8 mouse cellular contexts compared by ENCODE assay signal in genomic region chr13:95222569-95223426, GRCm38 (mm10). TPM values are rescaled to one million over a fixed set of nuclear protein-coding genes. Genes with fewer than 3 reads are reported as not detected.
DNase-seq lines count a peak whose midpoint lies in the region; ATAC-seq and TF ChIP-seq lines count a peak whose summit lies in the region.

No protein-coding gene starts in this region.

- ATAC-seq in forebrain, embryonic 11.5 days (replicated peaks; ENCODE audit: low FRiP score): peak; percentile 77
- no peak for ATAC-seq in heart, postnatal 0 days (ENCODE audit: insufficient read depth, low read depth)
- ATAC-seq in liver, embryonic 13.5 days (ENCODE audit: low read depth): no peak
- ATAC-seq in neural tube, embryonic 14.5 days (ENCODE audit: low read depth): peak; percentile 74

- no peak for TF ChIP-seq CTCF in heart, postnatal 0 days (IDR thresholded peaks at IDR 0.05; ENCODE audit: low read depth)

- H3K4me3 ChIP-seq in forebrain, embryonic 11.5 days (ENCODE audit: low read depth, low read length): peak overlapping the region; percentile 69
- peak overlapping the region; percentile 62 for H3K4me3 ChIP-seq in heart, postnatal 0 days (ENCODE audit: low read depth, low read length)
- H3K4me3 ChIP-seq in liver, embryonic 13.5 days (replicated peaks): peak overlapping the region; percentile 55
- H3K4me3 ChIP-seq in neural tube, embryonic 14.5 days (ENCODE audit: low read depth, low read length): peak overlapping the region; percentile 73

- H3K9me3 ChIP-seq in forebrain, embryonic 11.5 days (ENCODE audit: control insufficient read depth, low read length): no peaks in the 10 kb centered on the region
- H3K9me3 ChIP-seq in heart, postnatal 0 days (replicated peaks; ENCODE audit: control insufficient read depth, low read length): no peaks in the 10 kb centered on the region
- no peaks in the 10 kb centered on the region for H3K9me3 ChIP-seq in liver, embryonic 13.5 days (replicated peaks)
- H3K9me3 ChIP-seq in neural tube, embryonic 14.5 days (ENCODE audit: control insufficient read depth, low read length): no peaks in the 10 kb centered on the region

- no peak overlapping the region for H3K27ac ChIP-seq in forebrain, embryonic 11.5 days (ENCODE audit: low read depth, low read length)
- no peak overlapping the region for H3K27ac ChIP-seq in heart, postnatal 0 days (ENCODE audit: low read depth)
- H3K27ac ChIP-seq in liver, embryonic 13.5 days: no peak overlapping the region
- no peak overlapping the region; the same call in 1 of the 2 replicates for H3K27ac ChIP-seq in neural tube, embryonic 14.5 days (ENCODE audit: low read depth, low read length)

- H3K4me1 ChIP-seq in forebrain, embryonic 11.5 days (replicated peaks; ENCODE audit: control insufficient read depth, insufficient read depth, low read length): no peaks in the 10 kb centered on the region
- no peaks in the 10 kb centered on the region; the same call in 1 of the 2 replicates for H3K4me1 ChIP-seq in heart, postnatal 0 days (ENCODE audit: control insufficient read depth, insufficient read depth)
- H3K4me1 ChIP-seq in liver, embryonic 13.5 days (replicated peaks): no peaks in the 10 kb centered on the region
- H3K4me1 ChIP-seq in neural tube, embryonic 14.5 days (ENCODE audit: control insufficient read depth, insufficient read depth, low read length): 0 out of 2 replicates have a peak, but pooled peaks cover 3% of the 10 kb centered on the region

- TF ChIP-seq EP300 in heart, postnatal 0 days (IDR thresholded peaks at IDR 0.05; ENCODE audit: low read depth): no peak

- peak; percentile 22 for DNase-seq in urinary bladder, adult 2 months (ENCODE audit: low spot score)
- no peak for DNase-seq in urinary bladder, postnatal 10 days (ENCODE audit: low spot score)
- peak; percentile 69 for DNase-seq in forebrain, embryonic 11.5 days (ENCODE audit: low spot score)
- DNase-seq in heart, postnatal 0 days (ENCODE audit: low spot score): no peak
- DNase-seq in kidney, postnatal 36 days: peak; percentile 20 to 66
- no peak for DNase-seq in liver, embryonic 13.5 days
- DNase-seq in thymus, adult 18-20 months: no peak

- WGBS in forebrain, embryonic 11.5 days: under 1% methylated on average over 74 of the region's 96 CpGs
- 1% methylated on average over 60 of the region's 96 CpGs for WGBS in heart, postnatal 0 days
- WGBS in liver, embryonic 13.5 days (ENCODE audit: insufficient replicate concordance): 2% methylated on average over 84 of the region's 96 CpGs
- 1% methylated on average over 66 of the region's 96 CpGs for WGBS in neural tube, embryonic 14.5 days

- H3K27me3 ChIP-seq in forebrain, embryonic 11.5 days (ENCODE audit: control insufficient read depth, insufficient read depth, low read length): peaks cover 14% of the 10 kb centered on the region
- H3K27me3 ChIP-seq in heart, postnatal 0 days (ENCODE audit: control insufficient read depth, insufficient read depth, low read length): peaks cover 35% of the 10 kb centered on the region
- H3K27me3 ChIP-seq in liver, embryonic 13.5 days: peaks cover 51% of the 10 kb centered on the region
- H3K27me3 ChIP-seq in neural tube, embryonic 14.5 days (ENCODE audit: control insufficient read depth, insufficient read depth, low read length): peaks cover 10% of the 10 kb centered on the region

- H3K4me2 ChIP-seq in forebrain, embryonic 11.5 days (ENCODE audit: low read depth, low read length, severe bottlenecking): peak overlapping the region; percentile 97
- peak overlapping the region; percentile 99 for H3K4me2 ChIP-seq in heart, postnatal 0 days (ENCODE audit: low read depth, low read length)
- H3K4me2 ChIP-seq in liver, embryonic 13.5 days: peak overlapping the region; percentile 67
- H3K4me2 ChIP-seq in neural tube, embryonic 14.5 days (ENCODE audit: low read depth, low read length): peak overlapping the region; percentile 94

- no peaks in the 10 kb centered on the region for H3K36me3 ChIP-seq in forebrain, embryonic 11.5 days (ENCODE audit: control insufficient read depth, insufficient read depth, low read length)
- H3K36me3 ChIP-seq in heart, postnatal 0 days (replicated peaks; ENCODE audit: control insufficient read depth, insufficient read depth, low read length): no peaks in the 10 kb centered on the region
- H3K36me3 ChIP-seq in liver, embryonic 13.5 days: no peaks in the 10 kb centered on the region
- no peaks in the 10 kb centered on the region for H3K36me3 ChIP-seq in neural tube, embryonic 14.5 days (ENCODE audit: control insufficient read depth, insufficient read depth, low read length)

- peak overlapping the region; percentile 64 for H3K9ac ChIP-seq in forebrain, embryonic 11.5 days (ENCODE audit: low read length)
- peak overlapping the region; percentile 20; the same call in 1 of the 2 replicates for H3K9ac ChIP-seq in heart, postnatal 0 days (replicated peaks; ENCODE audit: low read depth, low read length)
- no peak overlapping the region for H3K9ac ChIP-seq in liver, embryonic 13.5 days
- peak overlapping the region; percentile 62 for H3K9ac ChIP-seq in neural tube, embryonic 14.5 days (replicated peaks; ENCODE audit: low read depth, low read length)

RNA-seq across cellular contexts. Expression of gene Pde8b, which starts 27.3 kb away (rescaled TPM):
- polyA plus RNA-seq in urinary bladder, adult 2 months (2012; rRNA removed): 2.1 TPM in 2 replicates
- polyA plus RNA-seq in forebrain, embryonic 11.5 days (2014; fragmentation: Nextera tagmentation; extraction: Ambion mirVana): 1.7 and 2.3 TPM in 2 replicates
- total RNA-seq in heart, postnatal 0 days (2014; rRNA removed; ENCODE audit: low replicate concordance): 1.6 TPM in 1 of 2 replicates, not detected in the other
- polyA plus RNA-seq in heart, postnatal 0 days (2015; fragmentation: Nextera tagmentation; extraction: Ambion mirVana): 0.66 and 0.98 TPM in 2 replicates
- 0.53 and 0.65 TPM in 2 replicates for polyA plus RNA-seq in liver, embryonic 13.5 days (2015; fragmentation: Nextera tagmentation; extraction: Ambion mirVana)
- polyA plus RNA-seq in neural tube, embryonic 14.5 days (2014; fragmentation: Nextera tagmentation; extraction: Ambion mirVana): 9.9 and 11.2 TPM in 2 replicates

Comparison
In these comparisons a context has a peak if more than half of its experiments do, and no peak if none do; other contexts are left out.
1. DNase-seq: peak in urinary bladder, adult 2 months (single experiment), forebrain, embryonic 11.5 days (single experiment) and kidney, postnatal 36 days (2 of 2); none in urinary bladder, postnatal 10 days (single experiment), heart, postnatal 0 days (single experiment), liver, embryonic 13.5 days (single experiment) and thymus, adult 18-20 months (0 of 2).
2. ATAC-seq: peak in forebrain, embryonic 11.5 days (single experiment) and neural tube, embryonic 14.5 days (single experiment); none in heart, postnatal 0 days (single experiment) and liver, embryonic 13.5 days (single experiment).
3. Peak in every context shown above with its lines, with median percentiles within 50 percentile points of each other: H3K4me2 ChIP-seq and H3K4me3 ChIP-seq.